In genomic region chr16:14939994-14940715, GRCm38 (mm10) we compare ENCODE assay signal across 11 mouse cellular contexts. TPM values are rescaled to one million over a fixed set of nuclear protein-coding genes. Genes with fewer than 3 reads are reported as not detected.
DNase-seq lines count a peak whose midpoint lies in the region; ATAC-seq and TF ChIP-seq lines count a peak whose summit lies in the region.
"Had no signal": no experiment of that assay in that cellular context is flagged by ENCODE, and none has a peak within 500 bp of the region (broad histone marks: within the 10 kb centered on the region; RNA-seq: fewer than 3 reads in every experiment).

No protein-coding gene starts in this region.

- no peak overlapping the region for H3K9ac ChIP-seq in embryonic facial prominence, embryonic 14.5 days (ENCODE audit: low read depth, low read length)
- no peak overlapping the region for H3K9ac ChIP-seq in kidney, postnatal 0 days (ENCODE audit: low read depth, low read length)
- H3K9ac ChIP-seq in forebrain, embryonic 13.5 days, result no peak overlapping the region

- H3K27me3 ChIP-seq in embryonic facial prominence, embryonic 14.5 days (replicated peaks; ENCODE audit: control insufficient read depth, insufficient read depth, low read length), result no peaks in the 10 kb centered on the region
- H3K27me3 ChIP-seq in kidney, postnatal 0 days (ENCODE audit: insufficient read depth, low read length), result no peaks in the 10 kb centered on the region
- H3K27me3 ChIP-seq in forebrain, embryonic 13.5 days, result no peaks in the 10 kb centered on the region

- 0 out of 2 replicates have a peak, but pooled peaks have one; percentile 17 for ATAC-seq in embryonic facial prominence, embryonic 14.5 days (ENCODE audit: low read depth)
- ATAC-seq in kidney, postnatal 0 days (replicated peaks; ENCODE audit: low FRiP score, low read depth), result no peak; the same call in 1 of the 2 replicates
- ATAC-seq in forebrain, embryonic 13.5 days, result no peak

- 59% methylated on average over 1 of the region's 1 CpGs for WGBS in embryonic facial prominence, embryonic 14.5 days
- 39% methylated on average over 1 of the region's 1 CpGs for WGBS in kidney, postnatal 0 days
- 50% methylated on average over 1 of the region's 1 CpGs for WGBS in forebrain, embryonic 13.5 days

- DNase-seq in adrenal gland, postnatal 10 days, result peak; percentile 12
- no peak for DNase-seq in adrenal gland, adult 8-10 months
- DNase-seq in embryonic facial prominence, embryonic 14.5 days (ENCODE audit: low spot score), result peak; percentile 55
- DNase-seq in kidney, postnatal 0 days (ENCODE audit: low spot score), result peak; percentile 61
- peak; percentile 66 for DNase-seq in lung, postnatal 14 days
- no peak for DNase-seq in cerebellum, postnatal 36 days
- no peak for DNase-seq in layer of hippocampus, adult 8-10 months (ENCODE audit: low spot score in 2 of 2)
- DNase-seq: cerebellum, adult 18-20 months; right cerebral cortex, adult 18-20 months; thymus, postnatal 14 days had no signal

- H3K27ac ChIP-seq in embryonic facial prominence, embryonic 14.5 days (replicated peaks; ENCODE audit: low read depth, low read length), result peak overlapping the region; percentile 58
- no peak overlapping the region for H3K27ac ChIP-seq in kidney, postnatal 0 days
- H3K27ac ChIP-seq in forebrain, embryonic 13.5 days, result no peak overlapping the region

- H3K4me1 ChIP-seq in embryonic facial prominence, embryonic 14.5 days (ENCODE audit: control insufficient read depth, insufficient read depth, low read length), result peaks cover 28% of the 10 kb centered on the region
- no peaks in the 10 kb centered on the region for H3K4me1 ChIP-seq in kidney, postnatal 0 days (replicated peaks; ENCODE audit: insufficient read depth, low read length)
- no peaks in the 10 kb centered on the region for H3K4me1 ChIP-seq in forebrain, embryonic 13.5 days

- no peak for TF ChIP-seq CTCF in kidney, postnatal 0 days (IDR thresholded peaks at IDR 0.05; ENCODE audit: low read depth)

- no peaks in the 10 kb centered on the region for H3K9me3 ChIP-seq in embryonic facial prominence, embryonic 14.5 days (ENCODE audit: control insufficient read depth, low read length)
- no peaks in the 10 kb centered on the region for H3K9me3 ChIP-seq in kidney, postnatal 0 days (replicated peaks; ENCODE audit: low read length)
- H3K9me3 ChIP-seq in forebrain, embryonic 13.5 days (replicated peaks), result no peaks in the 10 kb centered on the region

- no peaks in the 10 kb centered on the region for H3K36me3 ChIP-seq in embryonic facial prominence, embryonic 14.5 days (ENCODE audit: control insufficient read depth, insufficient read depth, low read length)
- no peaks in the 10 kb centered on the region for H3K36me3 ChIP-seq in kidney, postnatal 0 days (ENCODE audit: insufficient read depth, low read length)
- H3K36me3 ChIP-seq in forebrain, embryonic 13.5 days (ENCODE audit: poor library complexity, severe bottlenecking), result no peaks in the 10 kb centered on the region

- no peak overlapping the region for H3K4me3 ChIP-seq in embryonic facial prominence, embryonic 14.5 days (ENCODE audit: low read depth, low read length)
- H3K4me3 ChIP-seq in kidney, postnatal 0 days (replicated peaks; ENCODE audit: low read depth, low read length), result no peak overlapping the region
- no peak overlapping the region for H3K4me3 ChIP-seq in forebrain, embryonic 13.5 days

- H3K4me2 ChIP-seq in embryonic facial prominence, embryonic 14.5 days (ENCODE audit: low read depth, low read length), result no peak overlapping the region
- H3K4me2 ChIP-seq in kidney, postnatal 0 days (ENCODE audit: low read length), result no peak overlapping the region
- H3K4me2 ChIP-seq in forebrain, embryonic 13.5 days, result no peak overlapping the region

RNA-seq across cellular contexts. Expression of gene Efcab1, which starts 33.7 kb away (rescaled TPM):
- total RNA-seq in adrenal gland, postnatal 10 days (2021), result 1 to 10 TPM; 1.7 to 2.0 TPM
- total RNA-seq in adrenal gland, adult 8-10 months (2022), result 1 to 10 TPM; 2.3 to 4.9 (median 3.7) TPM
- polyA plus RNA-seq in embryonic facial prominence, embryonic 14.5 days (2014; fragmentation: Nextera tagmentation; extraction: Ambion mirVana), result 11.3 and 11.7 TPM in 2 replicates
- 2.3 and 3.0 TPM in 2 replicates for polyA plus RNA-seq in kidney, postnatal 0 days (2015; fragmentation: Nextera tagmentation; extraction: Ambion mirVana)
- polyA plus RNA-seq in forebrain, embryonic 13.5 days (2015; fragmentation: Nextera tagmentation; extraction: Ambion mirVana), result 9.7 and 14.1 TPM in 2 replicates
- total RNA-seq in layer of hippocampus, adult 8-10 months (2022), result 1 to 10 TPM; 4.3 to 7.0 (median 6.3) TPM

Comparison
In these comparisons a context has a peak if more than half of its experiments do, and no peak if none do; other contexts are left out.
1. DNase-seq: peak in adrenal gland, postnatal 10 days (single experiment), embryonic facial prominence, embryonic 14.5 days (single experiment), kidney, postnatal 0 days (single experiment) and lung, postnatal 14 days (single experiment); none in adrenal gland, adult 8-10 months (single experiment), cerebellum, postnatal 36 days (0 of 2) and layer of hippocampus, adult 8-10 months (0 of 2).